12 mouse cellular contexts compared by ENCODE assay signal in genomic region chr4:133804401-133805263, GRCm38 (mm10). TPM values are rescaled to one million over a fixed set of nuclear protein-coding genes. Genes with fewer than 3 reads are reported as not detected.
DNase-seq lines count a peak whose midpoint lies in the region; ATAC-seq lines count a peak whose summit lies in the region.
"Had no signal": no experiment of that assay in that cellular context is flagged by ENCODE, and none has a peak within 500 bp of the region (broad histone marks: within the 10 kb centered on the region; RNA-seq: fewer than 3 reads in every experiment).

No protein-coding gene starts in this region.

- no peak overlapping the region for H3K4me3 ChIP-seq in liver, embryonic 13.5 days (replicated peaks)
- no peak overlapping the region for H3K4me3 ChIP-seq in hindbrain, embryonic 11.5 days (ENCODE audit: low read depth, low read length)
- H3K4me3 ChIP-seq: lung, embryonic 15.5 days; neural tube, embryonic 15.5 days had no signal

- WGBS in liver, embryonic 13.5 days (ENCODE audit: insufficient replicate concordance), result 41% methylated on average over 15 of the region's 15 CpGs
- 82% methylated on average over 15 of the region's 15 CpGs for WGBS in hindbrain, embryonic 11.5 days

- H3K27me3 ChIP-seq in liver, embryonic 13.5 days, result no peaks in the 10 kb centered on the region
- no peaks in the 10 kb centered on the region for H3K27me3 ChIP-seq in hindbrain, embryonic 11.5 days (ENCODE audit: control insufficient read depth, insufficient read depth, low read length)
- H3K27me3 ChIP-seq: lung, embryonic 15.5 days; neural tube, embryonic 15.5 days had no signal

- DNase-seq in CD4-positive, CD25-positive, alpha-beta regulatory T cell, adult 2 months (ENCODE audit: low read depth, low spot score), result peak; percentile 64
- DNase-seq in MEL-GATA-1-ER (ENCODE audit: extremely low read depth, low read depth), result peak; percentile 71
- DNase-seq in liver, embryonic 13.5 days, result no peak
- peak; percentile 35 for DNase-seq in spleen, adult 12 weeks (ENCODE audit: low spot score)
- DNase-seq in hindbrain, embryonic 11.5 days (ENCODE audit: low spot score), result no peak
- DNase-seq in cerebellum, postnatal 14 days, result no peak
- no peak for DNase-seq in adrenal gland, postnatal 25 days
- DNase-seq in cerebellum, adult 11 months, result no peak
- DNase-seq: adrenal gland, postnatal 10 days; kidney, adult 8-10 months had no signal

- peak overlapping the region; percentile 23; the same call in 1 of the 2 replicates for H3K27ac ChIP-seq in liver, embryonic 13.5 days
- H3K27ac ChIP-seq in hindbrain, embryonic 11.5 days (ENCODE audit: low read depth, low read length), result no peak overlapping the region
- H3K27ac ChIP-seq: lung, embryonic 15.5 days; neural tube, embryonic 15.5 days had no signal

- H3K9me3 ChIP-seq in liver, embryonic 13.5 days (replicated peaks), result no peaks in the 10 kb centered on the region
- H3K9me3 ChIP-seq in hindbrain, embryonic 11.5 days (ENCODE audit: control insufficient read depth, low read length), result no peaks in the 10 kb centered on the region
- H3K9me3 ChIP-seq: lung, embryonic 15.5 days; neural tube, embryonic 15.5 days had no signal

- H3K36me3 ChIP-seq in liver, embryonic 13.5 days, result no peaks in the 10 kb centered on the region
- H3K36me3 ChIP-seq in hindbrain, embryonic 11.5 days (ENCODE audit: control insufficient read depth, insufficient read depth, low read length), result no peaks in the 10 kb centered on the region
- H3K36me3 ChIP-seq: lung, embryonic 15.5 days; neural tube, embryonic 15.5 days had no signal

- no peak overlapping the region for H3K4me2 ChIP-seq in liver, embryonic 13.5 days
- H3K4me2 ChIP-seq in hindbrain, embryonic 11.5 days (replicated peaks; ENCODE audit: low read depth, low read length), result no peak overlapping the region
- H3K4me2 ChIP-seq: lung, embryonic 15.5 days; neural tube, embryonic 15.5 days had no signal

- H3K9ac ChIP-seq in liver, embryonic 13.5 days, result no peak overlapping the region
- no peak overlapping the region for H3K9ac ChIP-seq in hindbrain, embryonic 11.5 days (ENCODE audit: low read depth, low read length)
- H3K9ac ChIP-seq: lung, embryonic 15.5 days; neural tube, embryonic 15.5 days had no signal

- no peaks in the 10 kb centered on the region; the same call in 1 of the 2 replicates for H3K4me1 ChIP-seq in liver, embryonic 13.5 days (replicated peaks)
- H3K4me1 ChIP-seq in hindbrain, embryonic 11.5 days (replicated peaks; ENCODE audit: control insufficient read depth, insufficient read depth, low read length), result no peaks in the 10 kb centered on the region
- H3K4me1 ChIP-seq: lung, embryonic 15.5 days; neural tube, embryonic 15.5 days had no signal

- no peak for ATAC-seq in liver, embryonic 13.5 days (ENCODE audit: low read depth)
- no peak for ATAC-seq in hindbrain, embryonic 11.5 days (ENCODE audit: low FRiP score)

RNA-seq across cellular contexts. Expression of gene Arid1a, which starts 48.1 kb away (rescaled TPM):
- 8.0 and 9.0 TPM in 2 replicates for polyA plus RNA-seq in liver, embryonic 13.5 days (2015; fragmentation: Nextera tagmentation; extraction: Ambion mirVana)
- polyA plus RNA-seq in hindbrain, embryonic 11.5 days (2014; fragmentation: Nextera tagmentation; extraction: Ambion mirVana), result 40.8 and 51.6 TPM in 2 replicates
- 73.6 and 79.7 TPM in 2 replicates for total RNA-seq in adrenal gland, postnatal 25 days (2021)

Comparison
In these comparisons a context has a peak if more than half of its experiments do, and no peak if none do; other contexts are left out.
1. DNase-seq: peak in CD4-positive, CD25-positive, alpha-beta regulatory T cell, adult 2 months (single experiment), MEL-GATA-1-ER (single experiment) and spleen, adult 12 weeks (single experiment); none in liver, embryonic 13.5 days (single experiment), hindbrain, embryonic 11.5 days (single experiment), cerebellum, postnatal 14 days (0 of 2), adrenal gland, postnatal 25 days (single experiment) and cerebellum, adult 11 months (single experiment).